Mouse (Mus musculus): ENCODE results near the gene Abhd16a. TPM values are rescaled to one million over a fixed set of nuclear protein-coding genes. Genes with fewer than 3 reads are reported as not detected.

The Abhd16a gene
- polyA plus RNA-seq, 1 experiment from 2014 or later, result 69.9 TPM

DNA sequence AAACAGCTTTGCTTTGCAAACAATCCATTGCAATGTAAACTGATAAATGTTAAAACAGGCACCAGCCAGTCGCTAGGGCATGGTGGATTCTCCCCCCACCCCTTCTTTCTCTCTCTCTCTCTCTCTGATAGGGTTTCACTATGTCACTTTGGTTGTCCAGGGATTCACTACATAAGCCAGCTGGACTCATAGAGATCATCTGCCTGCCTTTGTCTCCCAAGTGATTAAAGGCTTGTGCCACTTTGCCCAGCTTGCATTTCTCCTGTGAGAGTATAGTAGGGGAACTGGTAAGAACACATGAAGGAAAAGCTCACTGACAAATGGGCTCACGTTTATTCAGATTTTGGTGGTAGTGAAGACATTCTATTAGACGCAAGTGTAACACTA, 43.1 kb downstream of the Abhd16a start:
- H3K36me3 ChIP-seq (ENCODE audit: control insufficient read depth, insufficient read depth, low read length), result 0 out of 2 replicates have a peak, but pooled peaks cover 10% of the 10 kb centered on the region
- no peaks in the 10 kb centered on the region for H3K27me3 ChIP-seq (replicated peaks; ENCODE audit: control insufficient read depth, insufficient read depth, low read length)
- H3K4me1 ChIP-seq (ENCODE audit: control insufficient read depth, insufficient read depth, low read length), result peaks cover 8% of the 10 kb centered on the region
- H3K9ac ChIP-seq (ENCODE audit: low read length), result no peak overlapping the region
- no peak for DNase-seq (ENCODE audit: low spot score)
- H3K4me2 ChIP-seq (ENCODE audit: low read length), result no peak overlapping the region
- no peak overlapping the region for H3K4me3 ChIP-seq (ENCODE audit: low read depth, low read length)
- H3K9me3 ChIP-seq (replicated peaks; ENCODE audit: control insufficient read depth, low read length), result no peaks in the 10 kb centered on the region
- ATAC-seq, result no peak
- 81% methylated on average over 3 of the region's 3 CpGs for WGBS
- no peak overlapping the region for H3K27ac ChIP-seq (ENCODE audit: low read depth, low read length)

DNA sequence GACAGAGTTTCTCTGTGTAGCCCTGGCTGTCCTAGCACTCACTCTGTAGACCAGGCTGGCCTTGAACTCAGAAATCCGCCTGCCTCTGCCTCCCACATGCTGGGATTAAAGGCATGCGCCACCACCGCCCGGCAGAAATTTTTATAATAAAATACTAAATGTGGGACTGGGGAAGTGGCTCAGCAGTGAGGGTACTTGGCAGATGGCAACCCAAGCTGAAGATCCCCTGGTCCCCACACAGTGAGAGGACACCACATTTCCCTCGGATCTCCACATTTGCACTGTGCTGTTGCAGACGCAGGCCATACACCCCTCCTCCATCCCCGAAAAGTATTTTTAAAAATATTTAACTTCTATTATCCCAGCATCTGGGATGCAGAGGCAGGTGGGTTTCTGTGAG, 44.5 kb downstream of the Abhd16a start:
- Histone ChIP-seq H3K27me3 (replicated peaks; ENCODE audit: control insufficient read depth, insufficient read depth, low read length) (no peaks in the 10 kb centered on the region), H3K9me3 (replicated peaks; ENCODE audit: control insufficient read depth, low read length) (no peaks in the 10 kb centered on the region), H3K36me3 (ENCODE audit: control insufficient read depth, insufficient read depth, low read length) (peaks cover 9% of the 10 kb centered on the region), H3K4me1 (ENCODE audit: control insufficient read depth, insufficient read depth, low read length) (peaks cover 9% of the 10 kb centered on the region), H3K4me3 (ENCODE audit: low read depth, low read length) (no peak overlapping the region), H3K27ac (ENCODE audit: low read depth, low read length) (no peak overlapping the region), H3K4me2 (ENCODE audit: low read length) (no peak overlapping the region), H3K9ac (ENCODE audit: low read length) (no peak overlapping the region)
- 96% methylated on average over 7 of the region's 7 CpGs for WGBS
- DNase-seq (ENCODE audit: low spot score), result no peak
- no peak for ATAC-seq

DNA sequence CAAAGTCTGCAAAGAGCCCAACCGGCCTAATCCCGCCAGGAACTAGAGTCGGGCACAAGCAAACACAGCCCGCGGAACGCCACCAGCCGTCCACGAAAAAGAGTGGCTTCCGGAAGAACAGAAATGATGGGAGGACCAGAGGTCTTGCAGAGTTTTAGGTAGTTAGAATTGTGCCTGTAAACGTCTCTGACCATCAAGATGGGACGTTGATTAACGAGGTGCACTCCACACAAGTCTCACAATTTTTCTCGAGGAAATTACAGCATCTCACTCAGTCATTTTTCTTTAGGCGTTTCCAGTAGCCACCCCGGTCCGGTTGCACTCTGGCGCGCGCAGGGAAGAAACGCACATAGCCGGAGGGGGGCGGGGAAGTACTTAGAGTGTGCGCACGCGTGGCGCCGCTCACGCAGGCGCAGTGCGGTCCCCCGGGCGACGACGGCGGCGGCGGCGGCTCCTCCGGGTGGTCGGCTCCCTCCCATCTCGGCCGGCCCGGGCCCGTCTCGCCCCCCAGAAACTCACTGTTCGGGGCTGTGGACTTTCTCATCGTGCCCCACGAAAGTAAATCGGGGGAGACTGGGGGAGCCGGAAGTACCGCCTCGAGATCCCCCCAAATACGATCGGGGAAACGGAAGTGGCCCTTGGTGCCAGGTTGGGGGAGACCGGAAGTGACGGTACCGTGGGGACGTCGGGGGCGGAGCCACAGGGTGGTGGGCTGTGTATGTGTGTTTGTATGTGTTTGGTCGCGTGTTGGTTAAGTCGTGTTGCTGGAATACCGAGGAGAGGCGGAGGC, 45.9 kb downstream of the Abhd16a start, which contains the start of gene Bag6:
Gene Bag6 (plus strand): TSS at position 378 of the 790 bp plus-strand sequence.
- Histone ChIP-seq H3K36me3 (ENCODE audit: control insufficient read depth, insufficient read depth, low read length) (peaks cover 23% of the 10 kb centered on the region), H3K4me1 (ENCODE audit: control insufficient read depth, insufficient read depth, low read length) (peaks cover 9% of the 10 kb centered on the region), H3K9me3 (replicated peaks; ENCODE audit: control insufficient read depth, low read length) (no peaks in the 10 kb centered on the region), H3K4me2 (ENCODE audit: low read length) (peak within 1 kb of the TSS; percentile 93), H3K27me3 (replicated peaks; ENCODE audit: control insufficient read depth, insufficient read depth, low read length) (no peaks in the 10 kb centered on the region), H3K9ac (ENCODE audit: low read length) (peak within 1 kb of the TSS; percentile 91), H3K4me3 (ENCODE audit: low read depth, low read length) (peak within 1 kb of the TSS; percentile 74), H3K27ac (ENCODE audit: low read depth, low read length) (peak within 1 kb of the TSS; percentile 89)
- whole genome bisulfite sequencing, result under 1% methylated on average over 66 of the region's 66 CpGs
- DNase-seq (ENCODE audit: low spot score) (peak; percentile 97), ATAC-seq (peak; percentile 95)

DNA sequence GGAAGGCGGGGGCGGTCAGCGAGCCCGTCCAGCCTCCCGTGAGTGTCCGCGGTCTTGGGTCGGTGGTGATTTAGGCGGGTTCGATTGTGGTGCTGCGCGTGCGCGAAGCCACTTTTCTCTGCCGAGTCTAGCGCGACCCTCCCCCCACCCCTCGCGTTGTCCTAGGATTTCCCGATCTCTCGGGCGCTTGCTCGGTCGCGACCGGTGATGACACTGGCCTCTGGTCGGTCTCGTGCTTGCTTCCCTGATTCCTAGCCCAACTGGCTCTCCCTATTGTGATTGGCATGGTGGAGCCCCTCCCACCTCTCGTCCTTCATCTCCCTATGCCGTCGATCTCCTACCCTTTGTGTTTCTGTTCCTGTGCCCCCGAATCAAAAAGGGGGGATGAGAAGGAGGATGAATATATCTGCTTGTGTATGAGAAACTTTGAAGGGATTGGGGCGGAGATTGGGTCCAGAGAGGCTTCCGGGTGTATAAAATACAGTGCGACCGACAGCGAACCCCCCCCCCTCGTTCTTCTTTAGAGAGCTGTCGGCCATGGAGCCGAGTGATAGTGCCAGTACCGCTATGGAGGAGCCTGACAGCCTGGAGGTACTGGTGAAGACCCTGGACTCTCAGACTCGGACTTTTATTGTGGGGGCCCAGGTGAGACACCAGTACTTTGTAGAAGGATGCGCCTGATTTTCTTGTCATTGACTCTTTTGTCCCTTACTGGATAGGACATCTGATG, 46.7 kb downstream of the Abhd16a start:
- Histone ChIP-seq H3K4me1 (ENCODE audit: control insufficient read depth, insufficient read depth, low read length) (peaks cover 9% of the 10 kb centered on the region), H3K9me3 (replicated peaks; ENCODE audit: control insufficient read depth, low read length) (no peaks in the 10 kb centered on the region), H3K27me3 (replicated peaks; ENCODE audit: control insufficient read depth, insufficient read depth, low read length) (no peaks in the 10 kb centered on the region), H3K4me3 (ENCODE audit: low read depth, low read length) (peak overlapping the region; percentile 74), H3K36me3 (ENCODE audit: control insufficient read depth, insufficient read depth, low read length) (peaks cover 26% of the 10 kb centered on the region), H3K4me2 (ENCODE audit: low read length) (peak overlapping the region; percentile 93), H3K27ac (ENCODE audit: low read depth, low read length) (peak overlapping the region; percentile 89), H3K9ac (ENCODE audit: low read length) (peak overlapping the region; percentile 91)
- DNase-seq (ENCODE audit: low spot score) (no peak), ATAC-seq (peak; percentile 59)
- WGBS, result under 1% methylated on average over 43 of the region's 43 CpGs

DNA sequence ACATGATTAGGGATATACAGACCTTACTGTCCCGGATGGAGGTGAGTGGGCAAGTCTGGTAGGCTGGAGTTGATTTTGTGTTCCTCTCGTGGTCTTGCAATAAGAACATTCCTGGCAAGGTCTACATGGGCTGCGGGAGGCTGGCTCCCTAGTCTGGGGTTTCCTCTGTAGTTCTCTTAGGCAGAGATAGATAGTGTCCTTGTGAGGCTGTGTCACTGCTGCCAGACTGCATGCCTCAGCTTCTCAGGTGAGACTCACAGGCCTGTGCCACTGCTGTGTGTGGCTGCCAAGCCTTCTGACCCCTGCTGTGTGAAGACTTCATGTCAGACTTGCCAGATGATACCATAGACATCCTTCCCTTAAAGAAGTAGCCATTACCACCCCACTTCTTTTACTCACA, 50.2 kb downstream of the Abhd16a start:
- Histone ChIP-seq H3K4me1 (ENCODE audit: control insufficient read depth, insufficient read depth, low read length) (peaks cover 9% of the 10 kb centered on the region), H3K27ac (ENCODE audit: low read depth, low read length) (no peak overlapping the region), H3K9me3 (replicated peaks; ENCODE audit: control insufficient read depth, low read length) (no peaks in the 10 kb centered on the region), H3K36me3 (ENCODE audit: control insufficient read depth, insufficient read depth, low read length) (peaks cover 62% of the 10 kb centered on the region), H3K9ac (ENCODE audit: low read length) (no peak overlapping the region), H3K4me3 (ENCODE audit: low read depth, low read length) (no peak overlapping the region), H3K27me3 (replicated peaks; ENCODE audit: control insufficient read depth, insufficient read depth, low read length) (no peaks in the 10 kb centered on the region), H3K4me2 (ENCODE audit: low read length) (no peak overlapping the region)
- ATAC-seq (no peak), DNase-seq (ENCODE audit: low spot score) (no peak)
- 86% methylated on average over 3 of the region's 3 CpGs for WGBS

DNA sequence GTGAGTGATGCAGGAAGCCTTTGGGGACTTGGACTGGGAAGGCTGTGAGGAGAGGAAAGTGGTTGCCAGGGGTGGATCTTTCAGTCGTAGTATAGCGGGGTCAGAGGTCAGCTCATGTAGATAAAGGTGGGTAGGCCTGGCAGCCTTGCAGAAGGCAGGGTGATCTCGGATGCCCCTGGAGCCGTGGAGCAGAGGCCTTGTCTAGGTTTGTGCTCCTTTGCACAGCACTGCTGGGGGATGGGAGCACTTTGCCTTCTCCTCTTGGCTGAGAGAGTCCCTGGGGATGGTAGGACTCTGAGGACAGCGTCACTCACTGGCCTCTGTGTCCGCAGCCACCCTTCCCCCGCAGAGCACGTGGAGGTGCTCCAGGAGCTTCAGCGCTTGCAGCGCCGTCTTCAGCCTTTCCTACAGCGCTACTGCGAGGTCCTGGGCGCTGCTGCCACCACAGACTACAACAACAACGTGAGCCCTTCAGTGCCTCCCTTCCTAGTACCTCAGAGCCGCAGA, 51.5 kb downstream of the Abhd16a start:
- Histone ChIP-seq H3K9me3 (replicated peaks; ENCODE audit: control insufficient read depth, low read length) (no peaks in the 10 kb centered on the region), H3K27ac (ENCODE audit: low read depth, low read length) (no peak overlapping the region), H3K4me3 (ENCODE audit: low read depth, low read length) (no peak overlapping the region), H3K9ac (ENCODE audit: low read length) (no peak overlapping the region), H3K4me2 (ENCODE audit: low read length) (no peak overlapping the region), H3K4me1 (ENCODE audit: control insufficient read depth, insufficient read depth, low read length) (peaks cover 9% of the 10 kb centered on the region), H3K27me3 (replicated peaks; ENCODE audit: control insufficient read depth, insufficient read depth, low read length) (no peaks in the 10 kb centered on the region), H3K36me3 (ENCODE audit: control insufficient read depth, insufficient read depth, low read length) (peaks cover 74% of the 10 kb centered on the region)
- ATAC-seq (no peak), DNase-seq (ENCODE audit: low spot score) (no peak)
- WGBS, result 81% methylated on average over 16 of the region's 16 CpGs

DNA sequence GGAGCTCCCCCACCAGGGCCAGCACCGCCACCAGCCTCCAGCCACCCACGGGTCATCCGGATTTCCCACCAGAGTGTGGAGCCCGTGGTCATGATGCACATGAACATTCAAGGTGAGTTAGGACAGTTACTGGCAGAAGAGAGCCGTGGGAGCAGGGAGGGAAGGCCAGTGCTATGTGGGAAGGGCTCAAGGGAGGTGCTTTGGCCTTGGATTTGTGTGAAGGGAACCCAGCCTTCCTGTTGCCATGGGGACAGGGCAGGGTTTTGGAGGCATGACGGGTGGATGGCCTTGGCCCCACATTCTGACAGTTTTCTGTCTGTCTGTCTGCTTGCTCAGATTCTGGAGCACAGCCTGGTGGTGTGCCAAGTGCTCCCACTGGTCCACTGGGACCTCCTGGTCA, 52.9 kb downstream of the Abhd16a start:
- Histone ChIP-seq H3K27me3 (replicated peaks; ENCODE audit: control insufficient read depth, insufficient read depth, low read length) (no peaks in the 10 kb centered on the region), H3K4me2 (ENCODE audit: low read length) (no peak overlapping the region), H3K36me3 (ENCODE audit: control insufficient read depth, insufficient read depth, low read length) (peaks cover 89% of the 10 kb centered on the region), H3K4me3 (ENCODE audit: low read depth, low read length) (no peak overlapping the region), H3K9ac (ENCODE audit: low read length) (no peak overlapping the region), H3K9me3 (replicated peaks; ENCODE audit: control insufficient read depth, low read length) (no peaks in the 10 kb centered on the region), H3K4me1 (ENCODE audit: control insufficient read depth, insufficient read depth, low read length) (peaks cover 4% of the 10 kb centered on the region; the same call in 1 of the 2 replicates), H3K27ac (ENCODE audit: low read depth, low read length) (no peak overlapping the region)
- WGBS, result 92% methylated on average over 6 of the region's 6 CpGs
- DNase-seq (ENCODE audit: low spot score) (no peak), ATAC-seq (no peak)

DNA sequence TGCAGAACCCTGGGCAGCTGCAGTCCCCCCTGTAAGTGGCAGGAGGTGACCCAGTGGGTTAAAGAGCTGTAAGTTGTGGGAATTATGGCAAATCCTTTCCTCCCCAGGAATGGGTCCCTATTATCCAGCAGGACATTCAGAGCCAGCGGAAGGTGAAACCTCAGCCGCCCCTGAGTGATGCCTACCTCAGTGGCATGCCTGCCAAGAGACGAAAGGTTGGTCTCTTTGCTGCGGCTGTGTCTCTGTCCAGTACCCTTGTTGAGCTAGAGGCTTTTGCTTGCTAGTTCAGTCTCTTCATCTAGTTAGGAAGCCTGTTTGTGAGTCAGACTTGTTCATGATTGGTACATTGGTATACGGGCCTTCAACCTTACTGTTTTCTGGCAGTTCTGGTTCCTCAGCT, 57.1 kb downstream of the Abhd16a start:
- 88% methylated on average over 5 of the region's 5 CpGs for WGBS
- DNase-seq (ENCODE audit: low spot score) (no peak), ATAC-seq (no peak)
- Histone ChIP-seq H3K4me1 (ENCODE audit: control insufficient read depth, insufficient read depth, low read length) (no peaks in the 10 kb centered on the region), H3K9ac (ENCODE audit: low read length) (no peak overlapping the region), H3K4me2 (ENCODE audit: low read length) (no peak overlapping the region), H3K9me3 (replicated peaks; ENCODE audit: control insufficient read depth, low read length) (no peaks in the 10 kb centered on the region), H3K36me3 (ENCODE audit: control insufficient read depth, insufficient read depth, low read length) (peaks cover 100% of the 10 kb centered on the region), H3K27ac (ENCODE audit: low read depth, low read length) (no peak overlapping the region), H3K4me3 (ENCODE audit: low read depth, low read length) (no peak overlapping the region), H3K27me3 (replicated peaks; ENCODE audit: control insufficient read depth, insufficient read depth, low read length) (no peaks in the 10 kb centered on the region)

DNA sequence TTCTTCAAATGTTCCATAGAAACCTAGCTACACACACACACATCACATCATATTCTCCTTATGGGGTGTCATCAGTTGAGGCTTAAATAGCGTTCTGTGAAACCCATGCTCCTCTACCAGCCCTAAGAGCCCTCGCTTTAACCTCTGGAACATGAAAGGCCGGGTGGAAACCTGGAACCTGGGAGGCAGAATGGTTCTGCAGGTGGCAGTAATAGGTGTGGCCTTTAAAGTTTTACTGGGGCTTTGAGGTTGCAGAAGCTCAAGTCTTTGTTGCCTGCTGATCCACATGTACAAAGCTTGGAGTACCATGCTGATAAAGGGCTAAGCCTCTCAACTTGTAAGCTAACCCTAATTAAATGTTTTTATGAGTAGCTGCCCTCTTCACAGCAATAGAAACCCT, 58.3 kb downstream of the Abhd16a start:
- Histone ChIP-seq H3K27me3 (replicated peaks; ENCODE audit: control insufficient read depth, insufficient read depth, low read length) (no peaks in the 10 kb centered on the region), H3K4me1 (ENCODE audit: control insufficient read depth, insufficient read depth, low read length) (no peaks in the 10 kb centered on the region), H3K9me3 (replicated peaks; ENCODE audit: control insufficient read depth, low read length) (no peaks in the 10 kb centered on the region), H3K4me3 (ENCODE audit: low read depth, low read length) (no peak overlapping the region), H3K4me2 (ENCODE audit: low read length) (no peak overlapping the region), H3K27ac (ENCODE audit: low read depth, low read length) (no peak overlapping the region), H3K9ac (ENCODE audit: low read length) (no peak overlapping the region), H3K36me3 (ENCODE audit: control insufficient read depth, insufficient read depth, low read length) (peaks cover 100% of the 10 kb centered on the region)
- WGBS, result 57% methylated on average over 3 of the region's 3 CpGs
- ATAC-seq, result no peak
- DNase-seq (ENCODE audit: low spot score), result no peak

Measured in forebrain, embryonic 14.5 days (tissue).